Mouse (Mus musculus): ENCODE results near the gene Syp. TPM values are rescaled to one million over a fixed set of nuclear protein-coding genes. Genes with fewer than 3 reads are reported as not detected.

The Syp gene
- total RNA-seq, 1 experiment from 2014 or later = 5.0 TPM

DNA sequence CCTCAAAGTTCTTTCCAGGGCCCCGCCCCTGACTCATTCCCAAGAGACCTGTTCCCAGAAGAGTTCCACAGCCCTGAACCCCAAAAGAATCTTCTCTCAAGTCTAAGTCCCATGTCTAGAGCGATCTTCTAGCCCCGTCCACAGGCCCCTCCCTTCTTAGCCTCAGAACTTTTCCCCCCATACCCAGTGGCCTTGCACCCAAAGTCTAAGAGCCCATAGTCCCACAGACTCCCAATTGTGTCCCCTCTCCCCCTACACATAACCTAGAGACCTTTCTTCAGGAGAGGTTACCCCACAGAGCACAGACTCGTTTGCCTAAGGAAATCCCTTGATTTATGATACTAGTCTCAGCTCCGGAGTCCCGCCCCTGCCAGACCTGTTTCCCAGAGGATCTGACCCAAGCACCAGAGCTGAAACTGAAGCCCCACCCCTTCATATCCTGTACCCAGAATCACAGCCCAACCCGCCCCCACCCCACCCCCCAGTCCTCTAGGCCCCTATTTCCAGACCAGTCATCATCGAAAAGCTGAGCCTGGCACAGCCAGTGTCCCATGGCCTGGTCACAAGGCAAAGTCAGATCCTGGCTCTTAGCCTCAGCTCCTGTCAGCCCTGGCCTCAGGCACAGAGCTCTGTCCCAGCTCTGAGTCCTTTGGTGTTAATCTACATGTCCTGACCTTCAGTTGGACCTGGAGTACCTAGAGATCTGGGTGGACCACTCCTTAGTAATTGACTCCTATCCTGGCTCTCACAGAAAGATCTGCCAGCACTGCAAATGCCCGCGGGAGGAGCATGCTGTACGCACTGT is 20.7 kb downstream of the Syp start:
- no peak for ATAC-seq (replicated peaks; ENCODE audit: insufficient number of reproducible peaks, low FRiP score, low TSS enrichment, poor library complexity, severe bottlenecking)

DNA sequence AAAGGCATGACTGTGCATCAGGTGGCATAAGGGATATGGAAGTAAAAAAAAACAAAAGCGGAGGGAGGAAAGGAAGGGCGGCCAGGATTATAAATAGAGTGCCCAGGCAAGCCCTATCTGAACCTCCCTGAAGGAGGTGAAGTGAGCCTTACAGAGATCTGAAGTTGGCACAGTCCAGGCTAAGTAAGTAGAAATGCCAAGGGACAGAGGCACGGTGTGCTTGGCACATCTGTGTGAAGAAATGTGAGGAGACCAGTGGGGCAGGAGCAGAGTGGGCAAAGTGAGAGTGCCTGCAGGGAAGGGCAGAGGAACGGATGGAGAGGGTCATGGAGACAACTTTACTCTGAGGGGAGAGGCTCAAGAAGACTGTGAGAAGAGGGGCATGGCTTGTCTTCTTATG is 22.8 kb downstream of the Syp start:
- ATAC-seq (replicated peaks; ENCODE audit: insufficient number of reproducible peaks, low FRiP score, low TSS enrichment, poor library complexity, severe bottlenecking) = no peak

DNA sequence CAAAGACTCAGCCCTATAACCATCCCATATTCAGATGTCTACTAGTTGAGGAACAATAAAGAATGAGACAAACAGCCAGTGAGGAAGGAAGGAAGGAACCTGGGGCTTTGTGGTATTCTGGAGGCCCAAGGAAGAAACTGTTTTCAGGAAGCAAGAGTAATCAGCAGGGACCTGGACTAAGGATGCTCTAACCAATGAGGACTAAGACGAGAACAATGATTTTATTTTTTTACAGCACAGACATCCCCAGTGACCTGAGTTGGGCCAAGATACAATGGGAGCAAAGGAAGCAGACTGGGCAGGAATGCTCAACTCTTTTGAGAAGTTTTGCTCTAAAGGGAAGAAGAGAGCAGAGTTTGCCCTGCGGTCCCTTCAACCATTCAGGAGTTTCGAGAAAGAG is 24.7 kb downstream of the Syp start:
- no peak for ATAC-seq (replicated peaks; ENCODE audit: insufficient number of reproducible peaks, low FRiP score, low TSS enrichment, poor library complexity, severe bottlenecking)

DNA sequence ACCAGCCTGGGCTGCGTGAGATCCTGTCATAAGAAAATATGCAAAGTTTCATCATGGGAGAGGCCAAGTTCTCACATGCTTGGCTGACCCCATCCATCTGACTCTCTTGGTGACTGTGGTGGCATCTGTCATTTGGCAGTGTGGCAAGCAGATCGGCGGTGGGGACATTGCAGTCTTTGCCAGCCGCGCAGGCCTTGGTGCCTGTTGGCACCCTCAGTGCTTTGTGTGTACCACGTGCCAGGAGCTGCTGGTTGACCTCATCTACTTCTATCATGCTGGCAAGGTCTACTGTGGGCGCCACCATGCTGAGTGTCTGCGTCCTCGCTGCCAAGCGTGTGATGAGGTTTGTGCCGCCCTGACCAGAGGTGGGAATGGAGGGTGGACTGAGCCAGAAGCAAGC is 26.5 kb downstream of the Syp start:
- ATAC-seq (replicated peaks; ENCODE audit: insufficient number of reproducible peaks, low FRiP score, low TSS enrichment, poor library complexity, severe bottlenecking) = no peak

DNA sequence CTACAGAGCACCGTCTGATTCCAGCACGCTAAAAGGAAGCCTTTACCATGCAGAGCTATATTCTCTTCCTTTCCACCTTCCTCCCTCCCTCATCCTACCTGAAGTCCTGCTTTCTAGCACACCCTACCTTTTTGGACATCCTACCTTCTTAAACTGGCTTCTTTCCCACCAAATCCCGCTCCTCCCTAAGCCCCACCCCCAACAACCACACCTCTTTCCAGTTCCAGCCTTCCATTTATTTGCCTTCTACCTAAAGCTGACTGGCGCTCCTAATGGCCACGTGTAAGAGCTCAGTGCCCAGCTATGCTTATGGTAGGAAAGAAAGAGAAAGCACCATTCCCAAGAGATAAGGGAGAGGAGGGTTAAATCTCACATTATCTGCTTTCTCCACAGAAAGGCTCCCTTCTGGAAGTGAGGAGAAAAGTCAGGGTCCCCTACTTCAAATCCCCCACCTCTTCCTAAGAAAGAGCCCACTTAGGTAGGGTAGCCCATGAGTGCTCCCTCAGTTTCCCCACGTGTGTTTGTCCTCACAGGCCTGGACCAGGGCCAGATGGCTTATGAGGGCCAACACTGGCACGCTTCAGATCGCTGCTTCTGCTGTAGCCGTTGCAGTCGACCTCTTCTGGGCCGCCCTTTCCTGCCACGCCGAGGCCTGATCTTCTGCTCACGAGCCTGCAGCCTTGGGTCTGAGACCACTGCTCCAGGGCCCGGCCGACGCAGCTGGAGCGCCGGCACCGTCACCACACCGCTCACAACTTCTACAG is 27.6 kb downstream of the Syp start:
- ATAC-seq (replicated peaks; ENCODE audit: insufficient number of reproducible peaks, low FRiP score, low TSS enrichment, poor library complexity, severe bottlenecking) = no peak

DNA sequence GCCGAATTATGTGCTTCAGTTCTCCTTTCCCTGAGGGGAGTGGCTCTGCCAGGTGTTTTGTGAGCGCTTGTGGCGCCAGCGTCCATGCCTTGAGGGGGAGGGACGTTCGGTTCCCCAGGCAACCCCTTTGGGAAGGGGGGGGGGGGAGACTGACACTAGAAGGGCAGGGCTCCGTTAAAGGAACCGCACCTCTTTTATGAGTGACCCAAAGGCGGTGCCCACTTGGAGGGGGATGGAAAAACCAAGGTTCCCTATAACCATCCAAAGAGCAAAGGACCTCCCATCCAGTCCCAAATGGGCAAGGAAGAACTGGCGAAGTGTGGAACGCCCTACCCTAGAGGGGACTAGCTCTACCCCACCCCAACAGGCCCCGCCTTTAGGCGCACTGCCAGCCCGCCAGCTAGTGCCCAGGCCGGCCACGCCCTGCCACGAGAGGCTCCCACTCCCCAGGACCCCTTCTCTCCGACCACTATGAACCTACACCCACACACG is 32.2 kb downstream of the Syp start:
- ATAC-seq (replicated peaks; ENCODE audit: insufficient number of reproducible peaks, low FRiP score, low TSS enrichment, poor library complexity, severe bottlenecking) = peak; percentile 48

DNA sequence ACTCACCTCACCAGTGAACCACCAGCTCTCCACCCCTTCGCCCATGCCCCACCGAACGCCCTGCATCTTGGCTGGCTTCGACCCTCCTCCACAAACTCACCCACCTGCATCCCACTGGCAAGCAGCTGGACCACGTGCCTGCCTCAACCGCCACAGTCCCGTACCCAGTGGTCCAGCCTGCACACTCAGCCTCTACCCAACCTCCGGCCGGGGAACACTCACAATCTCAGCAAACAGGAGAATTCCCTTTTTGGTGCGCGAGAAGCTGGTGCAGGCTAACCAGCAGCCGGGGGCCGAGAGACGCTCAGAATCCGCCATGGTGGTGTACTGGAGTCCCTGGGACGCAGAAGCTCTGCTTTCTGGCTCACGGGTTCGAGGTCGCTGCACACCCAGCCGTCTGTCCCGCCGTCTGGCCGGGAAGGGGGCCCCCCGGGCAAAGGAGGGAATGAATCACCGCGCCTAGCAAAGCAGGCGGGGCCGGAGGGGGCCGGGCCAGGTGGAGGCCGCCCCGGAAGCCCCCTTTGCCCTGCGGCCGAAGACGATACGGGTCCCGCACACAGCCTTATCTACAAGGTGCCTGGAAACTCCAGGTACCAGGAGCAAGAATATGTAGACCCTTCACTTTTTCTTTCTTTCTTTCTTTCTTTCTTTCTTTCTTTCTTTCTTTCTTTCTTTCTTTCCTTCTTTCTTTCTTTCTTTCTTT is 32.8 kb downstream of the Syp start, which contains the start of gene Plp2:
TSS of gene Plp2 (minus strand) at position 470 of the 703 bp plus-strand sequence.
- 0 out of 2 replicates have a peak, but pooled peaks have one; percentile 16 for ATAC-seq (replicated peaks; ENCODE audit: insufficient number of reproducible peaks, low FRiP score, low TSS enrichment, poor library complexity, severe bottlenecking)

DNA sequence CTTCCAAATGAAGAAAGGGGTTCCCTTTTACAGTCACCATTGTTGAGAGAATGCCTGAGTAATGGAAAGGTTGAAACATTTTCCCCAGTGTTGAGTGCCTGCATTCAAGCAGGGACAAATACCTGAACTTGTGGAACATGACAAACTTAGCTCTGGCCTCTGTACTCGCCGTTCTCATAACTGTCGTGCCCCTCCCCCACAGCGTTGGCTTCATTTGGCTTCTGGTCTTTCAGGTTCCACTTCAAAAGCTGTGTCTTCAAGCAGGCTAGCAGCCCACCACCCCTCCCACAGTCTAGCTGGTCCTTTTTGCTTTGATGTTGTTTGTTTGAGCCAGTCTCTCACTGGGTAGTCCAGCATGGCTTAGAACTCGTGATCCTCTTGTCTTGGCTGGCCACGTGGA is 34.5 kb downstream of the Syp start:
- ATAC-seq (replicated peaks; ENCODE audit: insufficient number of reproducible peaks, low FRiP score, low TSS enrichment, poor library complexity, severe bottlenecking) = no peak

DNA sequence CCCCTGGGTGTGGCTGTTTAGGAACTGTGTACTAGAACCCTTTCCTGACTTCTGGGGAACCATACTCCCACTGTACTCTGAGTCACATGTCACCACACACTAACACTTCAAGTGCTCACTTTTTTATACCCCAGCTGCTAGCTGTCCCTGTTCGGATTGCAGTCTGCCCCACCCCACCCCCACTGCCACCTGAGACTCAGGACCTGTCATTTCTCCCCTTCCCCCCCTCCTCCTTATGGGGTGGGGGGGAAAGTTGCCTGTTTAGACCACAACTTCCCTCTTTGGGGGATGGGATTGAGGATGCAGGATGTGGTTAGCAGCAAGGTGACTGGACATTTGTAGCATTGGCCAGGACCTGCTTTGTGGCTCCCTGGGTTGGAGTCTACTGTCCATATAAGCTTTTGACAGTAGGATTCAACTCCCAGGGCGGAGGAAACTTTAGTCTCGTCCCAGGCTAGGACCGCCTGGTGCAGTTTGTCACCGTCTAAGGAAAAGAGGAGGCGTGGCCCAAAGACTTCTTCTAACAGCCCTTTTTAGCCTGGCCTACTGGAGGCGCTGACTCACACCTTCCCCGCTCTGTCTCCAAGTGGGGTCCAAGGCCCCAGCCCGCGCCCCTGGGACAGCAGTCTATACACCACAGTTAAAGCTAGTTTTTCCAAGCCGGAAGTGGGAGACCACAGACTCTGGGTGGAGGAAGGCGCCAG is 35.5 kb downstream of the Syp start:
- ATAC-seq (replicated peaks; ENCODE audit: insufficient number of reproducible peaks, low FRiP score, low TSS enrichment, poor library complexity, severe bottlenecking) = peak; percentile 42

DNA sequence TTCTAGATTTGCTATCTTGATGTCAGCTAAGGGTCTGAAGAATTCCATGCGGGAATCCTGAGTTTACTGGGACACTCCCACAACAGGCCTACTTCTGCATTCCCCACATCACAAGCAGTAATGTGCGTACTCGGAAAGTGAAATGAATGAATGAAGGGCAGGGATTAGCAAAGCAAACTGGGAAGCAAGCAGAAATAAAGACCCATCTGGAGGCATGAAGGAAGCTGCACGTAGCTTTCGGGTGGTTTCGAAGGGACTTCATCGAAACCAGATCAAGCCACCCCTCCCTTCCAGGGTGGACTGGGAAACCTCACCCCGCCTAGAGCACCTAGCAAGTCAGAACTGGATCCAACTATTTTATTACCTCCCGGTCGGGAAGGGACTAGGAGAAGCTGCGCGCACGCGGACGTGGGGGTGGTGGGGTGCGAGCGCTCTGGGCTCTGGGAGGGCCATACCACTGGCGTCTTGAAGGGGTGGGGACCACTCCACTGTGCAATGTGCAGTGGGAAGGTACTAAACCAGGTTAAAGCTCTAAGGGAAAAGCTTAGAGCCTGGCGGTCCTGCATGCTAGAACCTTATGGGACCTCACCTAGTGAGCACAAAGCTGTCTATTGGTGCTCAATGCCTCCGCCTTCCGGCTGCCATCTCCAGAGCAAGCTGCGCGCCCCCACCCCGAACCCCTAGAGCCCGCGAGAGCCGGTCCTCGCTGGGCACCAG is 36.2 kb downstream of the Syp start:
- ATAC-seq (replicated peaks; ENCODE audit: insufficient number of reproducible peaks, low FRiP score, low TSS enrichment, poor library complexity, severe bottlenecking) = no peak

DNA sequence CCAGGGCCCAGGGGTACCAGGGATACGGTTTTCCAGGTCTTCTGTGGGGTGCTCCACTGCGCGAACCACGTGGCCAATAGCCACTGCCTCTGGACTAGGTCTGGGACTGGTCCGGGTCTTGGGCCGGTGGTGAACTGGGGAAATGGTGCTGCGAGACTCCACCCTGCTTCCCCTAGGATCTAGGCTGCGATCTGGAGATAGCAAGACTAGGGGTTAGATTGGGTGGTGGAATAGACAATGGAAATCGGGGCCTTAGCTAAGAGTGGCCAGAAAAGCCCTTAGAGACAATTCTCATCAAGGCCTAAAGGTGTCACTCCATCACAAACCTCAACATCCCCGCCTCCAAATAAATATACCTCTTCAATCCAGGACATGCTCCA is 36.7 kb downstream of the Syp start:
- no peak for ATAC-seq (replicated peaks; ENCODE audit: insufficient number of reproducible peaks, low FRiP score, low TSS enrichment, poor library complexity, severe bottlenecking)

DNA sequence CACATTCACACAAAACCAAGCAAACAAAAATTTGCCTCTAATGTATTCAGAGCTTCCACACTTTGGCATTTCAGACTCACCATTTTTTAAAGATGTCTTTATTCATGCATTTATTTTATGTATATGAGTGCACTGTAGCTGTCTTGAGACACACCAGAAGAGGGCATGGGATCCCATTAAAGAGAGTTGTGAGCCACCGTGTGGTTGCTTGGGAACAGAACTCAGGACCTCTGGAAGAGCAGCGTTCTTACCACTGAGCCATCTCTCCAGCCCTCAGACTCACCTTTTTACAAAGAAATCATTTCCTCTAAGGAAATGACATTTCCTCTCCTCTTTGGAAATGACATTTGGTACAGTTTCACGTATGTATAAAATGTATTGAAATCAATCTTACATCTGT is 40.7 kb downstream of the Syp start:
- ATAC-seq (replicated peaks; ENCODE audit: insufficient number of reproducible peaks, low FRiP score, low TSS enrichment, poor library complexity, severe bottlenecking) = no peak

DNA sequence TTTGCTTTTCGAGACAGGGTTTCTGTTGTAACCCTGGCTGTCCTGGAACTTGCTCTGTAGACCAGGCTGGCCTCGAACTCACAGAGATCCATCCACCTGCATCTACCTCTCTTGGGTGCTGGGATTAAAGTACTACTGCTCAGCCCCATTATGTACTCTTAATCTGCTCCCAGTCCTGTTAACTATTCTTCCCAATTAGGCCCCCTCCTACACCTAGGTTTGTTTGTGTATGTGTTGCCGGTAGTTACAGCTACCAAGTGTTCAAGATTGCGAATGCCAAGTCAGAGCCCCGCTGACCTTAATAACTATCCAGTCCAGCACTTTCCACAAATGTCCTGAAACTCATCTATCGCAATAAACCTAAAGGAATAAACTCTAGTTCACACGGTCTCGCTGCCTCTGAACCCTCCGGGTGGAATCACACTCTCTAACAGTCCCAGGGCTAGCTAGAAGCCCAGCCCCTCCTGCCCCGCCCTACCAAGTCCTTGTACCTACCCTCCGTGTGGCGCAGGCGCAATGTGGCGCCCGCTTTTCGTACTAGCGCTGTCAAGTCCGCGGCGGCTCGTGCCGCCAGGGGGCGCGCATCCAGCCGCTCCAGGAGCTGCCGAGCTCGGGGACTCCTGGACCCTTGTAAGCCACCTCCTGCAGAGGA is 41.3 kb downstream of the Syp start:
- ATAC-seq (replicated peaks; ENCODE audit: insufficient number of reproducible peaks, low FRiP score, low TSS enrichment, poor library complexity, severe bottlenecking) = peak; percentile 95

DNA sequence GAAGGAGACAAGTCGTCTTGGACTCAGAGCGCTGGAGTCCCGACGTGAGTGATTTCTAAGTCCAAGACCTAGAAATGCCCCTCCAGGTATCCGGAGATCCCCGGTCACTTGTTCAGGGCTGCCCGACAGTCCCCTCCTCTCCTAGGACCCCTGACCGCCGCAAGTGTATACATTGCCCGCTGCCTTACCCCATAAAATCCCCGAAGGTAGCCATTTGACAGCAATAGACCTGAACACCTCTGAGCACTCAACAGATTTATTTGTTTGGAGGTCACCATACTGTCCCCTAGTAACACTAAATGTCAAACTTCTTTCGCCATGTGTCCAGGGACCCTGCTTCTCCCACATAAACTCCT is 41.8 kb downstream of the Syp start:
- no peak for ATAC-seq (replicated peaks; ENCODE audit: insufficient number of reproducible peaks, low FRiP score, low TSS enrichment, poor library complexity, severe bottlenecking)

DNA sequence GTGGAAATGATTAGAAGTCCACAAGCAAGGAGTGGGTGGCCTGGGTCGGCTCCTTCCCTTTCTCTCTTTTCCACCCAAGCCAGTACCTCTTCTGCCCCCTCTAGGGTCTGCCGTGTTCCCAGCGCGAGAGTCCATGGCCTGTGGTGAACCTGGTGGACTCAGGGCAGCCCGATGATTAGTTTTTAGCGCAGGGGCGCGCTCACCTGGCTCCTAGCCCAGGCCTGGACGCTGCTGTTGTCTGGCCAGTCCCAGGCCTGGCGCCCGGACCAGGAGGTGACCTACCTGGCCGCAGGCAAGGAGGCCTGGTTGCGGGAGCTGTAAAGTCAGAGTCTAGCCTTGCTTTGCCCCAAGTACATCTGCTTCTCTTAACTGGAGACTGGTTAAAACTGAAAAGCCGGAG is 42.6 kb downstream of the Syp start, which contains the start of gene Magix:
TSS of gene Magix (minus strand) at position 388 of the 400 bp plus-strand sequence.
- no peak for ATAC-seq (replicated peaks; ENCODE audit: insufficient number of reproducible peaks, low FRiP score, low TSS enrichment, poor library complexity, severe bottlenecking)

DNA sequence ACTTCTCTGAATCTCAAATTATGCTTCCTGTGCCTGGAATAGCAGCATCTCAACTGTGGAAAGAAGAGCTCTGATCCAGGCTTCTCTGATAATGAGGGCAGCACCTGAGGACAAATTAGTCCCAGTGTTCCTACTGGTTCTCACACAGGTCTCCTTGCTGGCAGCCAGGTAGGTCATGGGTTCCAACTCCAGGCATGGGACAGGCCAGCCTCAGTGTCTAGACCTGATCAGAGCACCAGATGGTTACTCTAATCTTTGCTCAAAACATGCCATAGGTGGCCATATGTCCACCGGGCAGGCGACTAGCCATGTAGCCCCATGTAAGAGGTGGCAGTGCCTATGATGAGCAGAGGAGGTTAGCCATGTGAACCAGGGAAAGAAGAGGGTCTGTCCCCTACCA is 50.0 kb downstream of the Syp start:
- no peak for ATAC-seq (replicated peaks; ENCODE audit: insufficient number of reproducible peaks, low FRiP score, low TSS enrichment, poor library complexity, severe bottlenecking)

DNA sequence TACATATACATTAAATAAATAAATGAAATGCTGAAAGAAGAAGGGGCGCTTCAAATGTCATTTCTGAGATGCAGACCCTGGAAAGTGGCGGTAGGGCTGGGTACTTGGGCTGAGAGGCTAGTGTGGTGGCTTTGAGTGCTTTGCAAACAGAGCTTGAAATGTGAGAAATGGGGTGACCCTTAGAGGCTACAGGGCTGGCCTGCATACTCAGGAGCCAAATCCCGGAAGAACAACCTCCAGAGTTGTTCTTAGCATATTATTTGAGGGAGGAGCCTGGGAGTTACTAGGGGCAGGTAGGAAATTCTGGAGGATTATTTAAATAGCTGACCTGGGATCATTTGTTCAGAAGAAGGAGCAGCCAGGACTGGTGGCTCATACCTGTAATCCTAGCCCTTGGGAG is 52.2 kb downstream of the Syp start:
- ATAC-seq (replicated peaks; ENCODE audit: insufficient number of reproducible peaks, low FRiP score, low TSS enrichment, poor library complexity, severe bottlenecking) = no peak

DNA sequence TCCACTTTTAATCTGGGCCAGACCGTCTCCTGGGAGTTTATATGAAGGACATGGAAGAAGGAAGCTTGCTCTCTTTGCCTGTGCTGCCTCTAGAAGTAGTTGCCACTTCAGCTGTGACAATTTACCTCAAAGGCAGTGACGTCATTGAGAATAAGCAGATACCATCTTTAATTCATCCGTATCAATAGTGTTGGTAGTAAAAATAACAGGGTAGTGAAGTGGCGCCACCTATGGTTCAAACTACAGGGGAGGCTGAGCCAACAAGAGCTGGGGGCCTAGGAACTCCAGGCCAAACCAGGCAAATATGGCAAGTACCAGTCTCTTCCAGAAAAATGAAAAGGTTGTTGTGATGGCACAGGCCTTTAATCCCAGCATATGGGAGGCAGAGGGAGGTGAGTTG is 54.6 kb downstream of the Syp start:
- peak; percentile 62 for ATAC-seq (replicated peaks; ENCODE audit: insufficient number of reproducible peaks, low FRiP score, low TSS enrichment, poor library complexity, severe bottlenecking)

Data from monocyte, adult 5-6 weeks (primary cell).